Mouse (Mus musculus) stomach, postnatal 0 days (tissue): ENCODE measurements around the gene Acot6.

Source experiments
- CTCF ChIP-seq: IDR thresholded peaks from 2 replicates; pipeline ENCODE4 v1.5.1; 2016; ENCODE audit warnings: antibody characterized with exemption, low read depth, mild to moderate bottlenecking, moderate library complexity
- EP300 ChIP-seq: optimal IDR thresholded peaks from 2 replicates; pipeline ENCODE3; 2016; ENCODE audit warnings: antibody characterized with exemption

DNA sequence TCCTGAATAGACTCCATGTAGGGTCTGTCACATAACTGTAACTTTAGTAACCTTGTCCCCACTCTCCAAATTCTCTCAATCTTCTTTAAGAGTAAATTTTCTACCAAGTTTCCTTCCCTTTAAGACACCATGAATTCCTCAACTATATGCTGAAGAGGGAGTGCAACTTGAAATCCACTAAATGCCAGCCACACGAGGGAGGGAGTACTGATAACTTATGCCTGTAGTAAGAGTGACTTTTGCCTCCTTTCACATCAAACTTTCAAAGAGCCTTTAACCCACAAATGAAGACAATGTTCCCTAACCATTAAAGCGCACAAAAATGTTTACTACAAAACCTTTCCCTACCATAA lies 1.0 kb downstream of the Acot6 start:
- TF ChIP-seq CTCF (no peak), EP300 (no peak)
